In the genomic region with DNA sequence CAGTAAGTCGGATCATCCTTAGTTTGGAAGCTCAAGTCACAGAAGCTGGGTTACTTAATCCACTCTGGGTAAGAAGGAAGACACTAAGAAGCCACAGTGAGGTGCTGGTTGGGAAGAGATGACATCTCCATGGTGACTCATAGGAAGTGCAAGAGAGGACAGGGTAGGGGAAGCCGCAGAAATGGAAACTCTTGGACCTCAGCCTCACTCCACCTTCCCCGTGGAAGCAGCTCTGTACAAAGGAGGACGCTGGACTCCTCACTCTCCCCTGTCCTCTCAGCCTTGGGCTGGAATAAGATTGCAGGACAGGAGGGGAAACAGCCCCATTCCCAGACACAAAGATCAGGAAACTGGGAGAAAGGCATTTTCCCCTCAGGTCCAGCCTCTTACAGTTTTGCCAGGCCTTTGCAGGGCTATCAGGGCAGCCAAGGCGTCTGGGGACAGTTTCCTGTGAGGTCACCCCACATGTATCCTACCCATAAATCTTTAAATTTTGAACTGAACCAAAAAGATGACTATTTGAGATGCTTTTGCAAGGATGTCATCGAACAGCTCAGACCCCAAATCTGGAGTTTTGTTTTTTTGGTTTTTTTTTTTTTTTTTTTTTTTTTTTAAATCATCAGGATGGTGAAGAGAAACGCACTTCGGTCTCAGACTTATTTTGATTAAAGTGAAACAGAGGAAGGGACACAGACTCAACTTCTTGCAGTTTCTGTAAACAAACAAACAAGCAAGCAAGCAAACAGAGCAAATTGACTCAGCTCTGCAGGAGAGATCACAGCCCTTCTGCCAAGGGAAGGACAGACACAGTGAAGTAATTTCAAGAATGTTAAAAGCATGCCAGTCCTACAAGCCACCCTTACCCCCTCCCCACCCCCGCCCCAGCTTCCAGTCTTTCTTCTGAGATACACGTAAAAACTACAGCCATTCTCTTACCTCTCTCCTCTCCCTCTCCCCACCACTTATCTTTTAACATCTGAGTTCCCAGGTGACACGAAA, we compare ENCODE assay signal across 9 mouse cellular contexts.
DNase-seq lines count a peak whose midpoint lies in the region; ATAC-seq and TF ChIP-seq lines count a peak whose summit lies in the region.
"Had no signal": no experiment of that assay in that cellular context is flagged by ENCODE, and none has a peak within 500 bp of the region (broad histone marks: within the 10 kb centered on the region; RNA-seq: fewer than 3 reads in every experiment).

No protein-coding gene starts in this region.

- TF ChIP-seq EP300 in liver, postnatal 0 days (IDR thresholded peaks at IDR 0.05; ENCODE audit: low read depth): no peak

- peak overlapping the region; percentile 8; the same call in 1 of the 2 replicates for H3K4me3 ChIP-seq in heart, embryonic 10.5 days
- H3K4me3 ChIP-seq in liver, postnatal 0 days (ENCODE audit: low read depth, low read length): no peak overlapping the region
- no peak overlapping the region for H3K4me3 ChIP-seq in forebrain, postnatal 0 days (ENCODE audit: low read depth, low read length)

- ATAC-seq in liver, postnatal 0 days: peak; percentile 62
- ATAC-seq in forebrain, postnatal 0 days: no peak; the same call in 1 of the 2 replicates

- H3K4me2 ChIP-seq in liver, postnatal 0 days (ENCODE audit: low read depth, low read length): no peak overlapping the region
- H3K4me2 ChIP-seq in forebrain, postnatal 0 days (ENCODE audit: low read depth): no peak overlapping the region

- intact Hi-C loops in left cerebral cortex, postnatal 4 days (cut with DNase I): no loop called here
- intact Hi-C loops in left cerebral cortex, postnatal 10 days (cut with DNase I): loop anchor here (5.0 to 10.0 kb wide), 2 partner anchors 127 to 280 kb away; a partner anchor contains a TSS

- H3K27ac ChIP-seq in heart, embryonic 10.5 days: peak overlapping the region; percentile 82
- H3K27ac ChIP-seq in liver, postnatal 0 days (ENCODE audit: low read depth): peak overlapping the region; percentile 65
- no peak overlapping the region for H3K27ac ChIP-seq in forebrain, postnatal 0 days (ENCODE audit: low read depth, low read length)

- no peaks in the 10 kb centered on the region for H3K27me3 ChIP-seq in heart, embryonic 10.5 days (ENCODE audit: insufficient read depth, poor library complexity, severe bottlenecking)
- H3K27me3 ChIP-seq in liver, postnatal 0 days (ENCODE audit: insufficient read depth, low read length): no peaks in the 10 kb centered on the region
- H3K27me3 ChIP-seq in forebrain, postnatal 0 days (ENCODE audit: insufficient read depth, low read length): no peaks in the 10 kb centered on the region

- WGBS in heart, embryonic 10.5 days: 13% methylated on average over 11 of the region's 11 CpGs
- WGBS in liver, postnatal 0 days (ENCODE audit: insufficient replicate concordance): 44% methylated on average over 11 of the region's 11 CpGs
- 61% methylated on average over 11 of the region's 11 CpGs for WGBS in forebrain, postnatal 0 days

- no peaks in the 10 kb centered on the region for H3K9me3 ChIP-seq in heart, embryonic 10.5 days
- no peaks in the 10 kb centered on the region for H3K9me3 ChIP-seq in liver, postnatal 0 days (ENCODE audit: low read length)
- H3K9me3 ChIP-seq in forebrain, postnatal 0 days (ENCODE audit: low read length): no peaks in the 10 kb centered on the region

- H3K4me1 ChIP-seq in heart, embryonic 10.5 days: peaks cover 72% of the 10 kb centered on the region
- H3K4me1 ChIP-seq in liver, postnatal 0 days (ENCODE audit: insufficient read depth): peaks cover 24% of the 10 kb centered on the region
- 0 out of 2 replicates have a peak, but pooled peaks cover 3% of the 10 kb centered on the region for H3K4me1 ChIP-seq in forebrain, postnatal 0 days (ENCODE audit: insufficient read depth)

- TF ChIP-seq CTCF in liver, postnatal 0 days (IDR thresholded peaks at IDR 0.05; ENCODE audit: low read depth): 0 out of 2 replicates have a peak, but pooled peaks have one; percentile 9
- TF ChIP-seq CTCF in forebrain, postnatal 0 days (IDR thresholded peaks at IDR 0.05; ENCODE audit: low read depth): no peak

- 0 out of 2 replicates have a peak overlapping the region, but pooled peaks have one; percentile 11 for H3K9ac ChIP-seq in liver, postnatal 0 days (replicated peaks)
- no peak overlapping the region for H3K9ac ChIP-seq in forebrain, postnatal 0 days

- no peaks in the 10 kb centered on the region for H3K36me3 ChIP-seq in heart, embryonic 10.5 days
- H3K36me3 ChIP-seq in liver, postnatal 0 days (replicated peaks; ENCODE audit: insufficient read depth, low read length): peaks cover 3% of the 10 kb centered on the region; the same call in 1 of the 2 replicates
- no peaks in the 10 kb centered on the region for H3K36me3 ChIP-seq in forebrain, postnatal 0 days (ENCODE audit: insufficient read depth)

- DNase-seq in adrenal gland, adult 18-20 months (ENCODE audit: low spot score in 2 of 2): peak; percentile 24 to 26
- DNase-seq in adrenal gland, postnatal 10 days: no peak
- peak; percentile 83 for DNase-seq in Muller cell, postnatal 12 days (ENCODE audit: inconsistent ontology term)
- no peak for DNase-seq in heart, embryonic 10.5 days (ENCODE audit: low spot score)
- no peak for DNase-seq in liver, postnatal 0 days
- no peak for DNase-seq in forebrain, postnatal 0 days
- no peak for DNase-seq in left cerebral cortex, postnatal 4 days
- no peak for DNase-seq in left cerebral cortex, postnatal 10 days (ENCODE audit: extremely low spot score in 1 of 2, low spot score in 2 of 2)
- DNase-seq: cerebellum, adult 9-11 months had no signal

Comparison
In these comparisons a context has a peak if more than half of its experiments do, and no peak if none do; other contexts are left out.
1. DNase-seq: peak in adrenal gland, adult 18-20 months (2 of 2) and Muller cell, postnatal 12 days (single experiment); none in adrenal gland, postnatal 10 days (single experiment), heart, embryonic 10.5 days (single experiment), liver, postnatal 0 days (single experiment), forebrain, postnatal 0 days (single experiment), left cerebral cortex, postnatal 4 days (single experiment) and left cerebral cortex, postnatal 10 days (0 of 2).